Mouse (Mus musculus): ENCODE measurements at regions not wholly inside any gene's neighbourhood (a gene's known extent, or its start where the extent isn't known, plus 50 kb on each side); places are given as distances from the start of the nearest gene placed in this dataset.

DNA sequence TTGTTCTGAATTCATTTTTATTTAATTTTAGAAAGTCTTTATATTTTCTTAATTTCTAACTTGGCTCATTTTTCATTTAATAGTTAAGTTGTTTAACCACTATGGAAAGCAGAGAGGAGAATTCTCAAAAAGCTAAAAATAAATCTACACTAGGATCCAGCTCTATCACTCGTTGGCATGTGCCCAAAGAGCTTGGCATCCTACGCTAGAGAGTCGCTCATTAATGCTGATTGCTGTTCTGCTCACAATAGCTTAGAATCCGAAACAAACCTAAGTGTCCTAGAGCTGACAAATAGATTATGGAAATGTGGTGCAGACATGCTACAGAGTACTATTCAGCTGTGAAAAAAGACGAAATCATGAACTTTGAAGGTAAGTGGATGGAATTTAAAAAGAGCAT lies 386.3 kb upstream of the Pbx1 start:
- no peak for DNase-seq

DNA sequence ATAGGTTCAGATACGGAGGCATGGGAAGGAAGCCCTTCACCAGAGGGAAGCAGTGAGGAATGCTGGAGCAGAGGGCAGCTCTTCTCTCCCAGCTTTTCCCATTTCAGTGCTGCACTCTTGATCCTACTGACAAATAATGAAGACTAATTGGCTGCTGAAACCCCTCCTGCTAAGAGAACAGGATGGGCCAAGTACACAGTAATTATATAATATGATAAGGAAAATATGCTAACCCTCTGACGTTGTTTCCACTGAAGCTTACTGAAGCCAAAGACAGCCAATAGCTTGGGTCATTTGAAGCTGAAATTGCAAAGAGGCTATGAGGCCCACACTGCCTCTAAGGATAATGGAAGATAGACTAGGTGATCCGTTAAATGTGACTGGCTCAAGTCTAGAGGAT lies 375.0 kb upstream of the Pbx1 start:
- DNase-seq = no peak

DNA sequence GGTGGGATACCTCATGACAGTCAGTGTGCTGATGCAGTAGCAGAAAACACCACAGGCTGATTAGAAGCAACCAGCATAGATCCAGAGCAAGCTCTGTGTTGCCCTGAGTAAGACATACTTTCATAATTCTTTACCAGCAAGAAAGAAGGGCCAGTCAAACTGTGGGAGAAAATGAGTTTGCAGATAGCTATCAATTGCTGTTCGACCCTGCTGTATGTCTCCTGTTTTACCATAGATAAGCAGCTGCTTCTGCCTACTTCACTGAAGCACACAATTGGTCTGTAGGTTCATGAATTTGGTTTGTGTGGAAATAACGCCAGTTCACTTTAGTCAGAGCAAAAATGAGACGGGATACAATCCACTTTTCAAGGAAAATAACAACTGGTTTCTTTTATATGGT lies 373.4 kb upstream of the Pbx1 start:
- DNase-seq = no peak

DNA sequence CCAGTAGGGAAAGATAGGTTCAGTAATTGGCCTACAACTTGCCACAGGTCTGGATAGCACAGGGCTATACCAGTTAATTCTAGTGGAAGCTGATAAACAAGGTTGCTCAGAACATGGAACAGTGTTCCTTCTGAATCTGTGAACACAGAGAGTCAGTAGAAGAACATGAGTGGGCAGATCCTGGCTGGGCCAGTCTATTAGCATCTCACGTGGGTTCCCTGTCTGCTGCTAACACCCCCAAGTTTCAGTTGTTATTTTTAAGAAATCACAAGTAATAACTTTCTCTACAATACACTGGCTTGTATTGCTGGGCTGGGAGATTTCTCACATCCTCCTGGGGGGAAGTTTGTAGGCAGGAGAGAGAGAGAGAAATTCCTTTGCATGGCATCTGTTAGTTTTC lies 369.0 kb upstream of the Pbx1 start:
- DNase-seq = no peak

DNA sequence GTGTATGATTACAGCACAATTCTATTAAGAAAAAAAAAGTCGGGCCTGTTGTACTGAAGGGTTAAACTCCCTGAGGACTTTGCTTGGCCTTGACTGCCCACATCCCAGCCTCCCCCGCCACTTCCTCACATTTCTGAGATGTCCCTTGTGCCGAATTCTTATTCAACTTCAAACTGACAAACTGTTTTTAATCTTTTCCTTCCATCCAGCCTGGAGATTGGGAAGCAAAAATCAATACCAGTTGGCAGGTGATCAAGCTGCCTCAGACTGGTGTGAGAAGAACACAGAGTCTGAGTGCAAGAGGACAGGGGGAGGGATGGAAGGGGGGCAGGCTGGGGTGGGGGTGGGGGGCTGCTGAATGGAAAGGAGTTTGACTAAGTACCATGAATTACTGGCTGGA lies 354.7 kb upstream of the Pbx1 start:
- no peak for DNase-seq

GRCm38 (mm10) chr1:168783851-168784250 lies 351.8 kb upstream of the Pbx1 start:
- no peak for DNase-seq

- DNase-seq = no peak
These were observed 332.4 kb upstream of the Pbx1 start for GRCm38 (mm10) chr1:168764368-168764895.

GRCm38 (mm10) chr1:168761095-168761494 lies 329.0 kb upstream of the Pbx1 start:
- DNase-seq = no peak

DNA sequence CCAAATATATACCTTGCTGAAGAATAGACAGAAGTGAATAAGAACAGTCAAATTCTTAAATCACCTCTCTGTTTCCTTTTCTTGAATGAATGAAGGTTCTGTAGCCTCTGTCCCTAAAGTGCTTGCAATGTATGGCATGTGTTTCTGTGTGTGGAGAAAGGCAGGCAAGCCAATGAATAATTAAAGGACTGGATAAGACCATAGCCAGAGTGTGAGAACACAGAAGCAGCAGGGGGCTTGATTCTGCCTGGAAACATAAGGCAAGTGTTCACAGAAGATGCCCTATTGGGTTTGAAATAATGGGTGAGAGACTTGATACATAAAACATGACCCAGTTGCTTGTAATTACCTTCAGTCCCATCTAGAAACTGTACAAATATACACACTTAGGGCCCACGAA lies 328.2 kb upstream of the Pbx1 start:
- DNase-seq = no peak

- DNase-seq = no peak
These were observed 326.8 kb upstream of the Pbx1 start for GRCm38 (mm10) chr1:168758835-168759234.

DNA sequence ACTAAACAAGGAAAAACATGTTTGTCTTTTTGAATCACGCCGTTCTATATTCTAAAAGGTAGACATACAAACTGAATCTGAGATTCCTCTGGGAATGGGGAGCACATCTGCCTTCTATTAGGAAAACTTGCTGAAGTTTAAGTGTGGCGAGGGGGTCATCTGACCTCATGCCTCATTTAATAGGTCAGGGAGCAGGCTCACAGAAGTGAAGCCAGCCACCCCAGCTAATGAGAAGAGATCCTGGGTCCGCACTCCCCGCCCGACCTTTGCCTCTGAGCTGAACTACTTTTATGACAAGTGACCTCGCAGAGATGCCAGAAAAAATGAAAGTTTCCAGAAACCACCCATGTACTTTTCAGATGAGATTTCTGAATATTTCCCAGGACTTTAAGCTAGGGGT lies 322.1 kb upstream of the Pbx1 start:
- DNase-seq = no peak

DNA sequence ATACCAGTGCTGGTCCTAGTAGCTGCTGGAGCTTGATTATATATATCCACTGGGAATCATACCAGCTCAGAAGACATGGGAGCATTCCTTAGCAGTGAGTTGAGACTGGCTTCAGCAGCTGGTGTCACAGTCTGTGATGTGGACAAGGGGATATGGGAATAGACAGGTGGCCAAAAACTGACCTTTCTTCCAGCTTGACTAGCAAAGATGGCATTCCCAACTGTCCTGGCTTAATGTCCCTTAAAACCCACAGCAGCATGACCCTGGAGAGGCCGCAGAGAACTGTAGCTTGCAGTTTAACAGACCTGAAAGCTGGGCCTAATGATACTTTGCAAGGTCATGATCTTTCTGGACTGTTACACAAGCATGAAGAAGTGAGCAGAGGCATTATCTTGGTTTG lies 311.4 kb upstream of the Pbx1 start:
- DNase-seq = no peak

- no peak for DNase-seq
These were observed 305.9 kb upstream of the Pbx1 start for GRCm38 (mm10) chr1:168738005-168738404.

DNA sequence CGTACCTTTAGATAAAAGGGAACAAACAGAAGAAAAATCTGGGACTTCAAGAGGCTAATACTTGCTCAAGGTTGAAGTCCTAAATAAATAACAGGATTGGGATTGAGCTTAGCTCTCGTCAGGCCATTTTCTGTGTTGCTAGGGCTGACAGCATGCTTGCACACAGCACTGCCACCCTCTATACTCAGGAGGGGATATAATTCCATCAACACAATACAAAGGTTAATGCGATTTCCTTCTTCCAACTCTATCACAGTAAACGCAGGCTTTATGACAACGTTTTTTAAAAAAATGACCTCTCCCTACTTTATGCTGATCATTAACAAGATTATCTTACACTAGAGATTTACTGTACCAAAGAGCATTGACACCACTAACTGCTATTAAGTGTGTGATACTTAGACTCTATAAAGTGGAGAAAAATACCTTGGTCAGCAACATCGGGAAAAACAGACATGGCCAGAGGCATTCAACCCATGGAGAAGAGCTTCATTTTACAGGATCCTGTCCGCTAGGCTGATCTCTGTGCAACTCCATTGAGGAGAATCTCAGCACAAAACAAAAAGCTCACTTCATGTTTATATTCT lies 305.3 kb upstream of the Pbx1 start:
- no peak for DNase-seq

DNA sequence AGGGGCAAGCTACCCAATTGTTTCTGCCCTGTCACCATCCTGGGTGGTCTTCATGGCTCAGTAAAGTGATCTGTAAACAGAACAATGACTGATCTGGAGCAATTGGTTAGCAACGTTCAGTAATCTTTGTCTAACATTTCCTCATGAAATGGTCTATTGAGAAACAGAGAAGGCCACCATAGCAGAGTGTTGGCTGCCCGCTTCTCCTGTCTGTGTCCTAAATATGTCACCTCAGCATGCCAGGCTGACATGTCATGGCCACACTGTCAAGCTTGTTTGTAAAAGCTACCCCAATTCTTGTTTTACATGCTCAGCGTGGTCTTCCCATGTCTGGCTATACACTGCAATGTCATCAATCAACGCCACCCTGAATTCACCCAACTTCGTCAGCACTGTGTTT lies 301.0 kb upstream of the Pbx1 start:
- no peak for DNase-seq

GRCm38 (mm10) chr1:168709836-168710235 lies 277.8 kb upstream of the Pbx1 start:
- DNase-seq = no peak

- DNase-seq = no peak
These were observed 277.1 kb upstream of the Pbx1 start for GRCm38 (mm10) chr1:168709017-168709681.

DNA sequence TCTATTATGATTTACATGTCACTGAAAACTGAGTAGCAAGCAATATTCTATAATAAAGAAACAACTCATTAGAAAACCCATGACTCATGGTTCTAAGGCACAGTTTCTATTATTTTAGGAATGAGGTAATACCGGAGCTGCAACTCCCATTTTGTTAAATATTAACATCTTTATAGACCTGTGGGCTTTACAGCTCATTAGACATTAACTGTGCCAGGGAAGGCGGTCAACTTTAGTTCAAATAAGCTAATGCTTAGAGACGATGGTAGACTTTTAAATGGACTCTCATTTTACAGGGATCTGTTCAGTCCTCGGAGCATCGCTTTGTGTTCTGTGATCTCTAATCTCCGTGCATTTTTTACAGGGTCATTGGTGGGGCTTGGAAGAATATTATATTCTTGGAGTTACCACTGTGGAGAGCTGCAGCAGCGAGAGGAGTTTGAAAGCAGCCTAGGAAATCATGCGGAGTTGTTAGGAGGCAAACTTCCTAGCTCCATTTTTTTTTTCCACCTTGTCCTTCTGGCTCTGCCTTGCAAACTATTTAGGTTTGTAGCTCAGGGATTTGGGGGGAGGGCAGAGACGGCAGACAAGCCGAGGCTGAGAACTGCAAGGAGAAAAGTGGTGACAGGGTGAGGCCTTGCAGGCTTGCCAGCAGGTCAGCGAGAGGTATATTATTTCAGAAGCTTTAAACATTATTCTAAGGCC lies 276.2 kb upstream of the Pbx1 start:
- DNase-seq = no peak

GRCm38 (mm10) chr1:168697386-168697785 lies 265.3 kb upstream of the Pbx1 start:
- no peak for DNase-seq

DNA sequence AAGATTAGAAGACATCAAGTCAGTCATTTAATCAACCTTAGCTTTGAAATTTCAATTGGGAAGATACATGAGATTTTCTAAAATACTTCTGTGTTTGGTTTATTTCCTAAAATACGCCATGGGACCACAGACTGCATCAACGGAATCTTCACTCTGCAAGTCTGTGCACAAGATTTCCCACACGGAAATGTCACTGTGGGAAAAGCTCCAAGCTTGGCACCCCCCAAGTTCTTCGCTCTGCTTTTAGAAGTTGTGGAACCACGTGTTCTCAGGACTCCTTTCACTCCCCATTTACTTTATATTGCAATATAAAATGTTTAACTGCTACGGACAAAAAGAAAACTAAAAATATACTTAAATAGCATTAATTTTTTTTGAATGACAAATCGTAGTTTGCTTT lies 254.8 kb upstream of the Pbx1 start:
- no peak for DNase-seq

DNA sequence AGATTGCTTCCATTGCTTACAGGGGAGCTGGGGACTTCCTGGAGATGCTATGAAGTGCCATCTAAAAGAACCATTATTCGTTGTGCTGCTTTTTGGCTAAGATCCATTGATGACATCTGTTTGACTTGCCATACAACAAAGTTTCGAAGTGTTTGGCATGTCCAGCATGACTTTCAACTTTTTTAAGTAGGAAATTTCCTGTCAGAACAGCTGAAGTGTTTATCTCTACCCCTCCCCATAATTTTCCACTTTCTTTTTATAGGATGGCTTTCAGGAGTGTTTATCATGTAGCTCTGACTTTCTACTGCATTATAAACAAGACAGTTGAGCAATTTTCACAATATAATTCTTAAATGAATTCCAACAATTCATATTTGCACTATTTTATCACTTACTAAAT lies 253.1 kb upstream of the Pbx1 start:
- DNase-seq = no peak

- no peak for DNase-seq
These were observed 249.8 kb upstream of the Pbx1 start for GRCm38 (mm10) chr1:168681685-168682491.

DNA sequence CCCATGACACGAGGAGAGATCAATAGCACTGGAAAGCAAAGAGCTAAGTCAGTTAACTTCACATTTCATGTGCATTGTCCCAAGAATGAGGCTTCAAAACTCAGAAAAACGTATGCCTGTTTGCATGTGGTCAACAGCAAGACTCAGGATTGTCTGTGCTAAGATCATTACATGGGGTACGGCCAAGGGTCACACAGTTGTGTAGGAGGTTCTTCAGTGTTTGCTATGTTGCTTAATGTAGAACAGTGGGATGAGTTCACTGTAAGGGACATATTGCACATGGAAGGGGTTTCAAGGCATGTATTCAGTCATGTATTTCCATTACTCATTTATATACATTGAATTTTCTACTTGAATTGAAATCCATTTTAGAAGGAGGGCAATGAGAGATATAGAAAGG lies 248.6 kb upstream of the Pbx1 start:
- no peak for DNase-seq

Data from lung, adult 18-20 months (tissue).